Mouse (Mus musculus) gastrocnemius, postnatal 25 days (tissue): ENCODE results near the gene Rasgrf1. TPM values are rescaled to one million over a fixed set of nuclear protein-coding genes. Genes with fewer than 3 reads are reported as not detected.
A peak's percentile ranks its signal among the peaks of the same experiment; 100 is the strongest.

Source experiments
- DNase-seq: peaks from one replicate; pipeline ENCODE4 v3.0.0; 2022
- total RNA-seq, 2 experiments: library from RNA; stranded (reverse); gene quantifications; 1 replicate in 1 of 2; 2 replicates in 1 of 2; pipeline ENCODE4 v1.2.3; 2021

Gene Rasgrf1
- total RNA-seq, 2 experiments from 2014 or later, result not detected

GRCm38 (mm10) chr9:89970271-89970670 is 60.6 kb downstream of the Rasgrf1 start:
- DNase-seq, result no peak

- DNase-seq, result no peak
Observed at GRCm38 (mm10) chr9:89970886-89971486, 61.3 kb downstream of the Rasgrf1 start.

GRCm38 (mm10) chr9:89972321-89972720 is 62.6 kb downstream of the Rasgrf1 start:
- no peak for DNase-seq

- DNase-seq, result no peak
Observed at GRCm38 (mm10) chr9:89973856-89974255, 64.1 kb downstream of the Rasgrf1 start.

- no peak for DNase-seq
Observed at GRCm38 (mm10) chr9:89974463-89974931, 64.8 kb downstream of the Rasgrf1 start.

- DNase-seq, result no peak
Observed at GRCm38 (mm10) chr9:89976366-89976940, 66.7 kb downstream of the Rasgrf1 start.

GRCm38 (mm10) chr9:89979248-89979647 is 69.5 kb downstream of the Rasgrf1 start:
- no peak for DNase-seq

- no peak for DNase-seq
Observed at GRCm38 (mm10) chr9:89982256-89982655, 72.5 kb downstream of the Rasgrf1 start.

GRCm38 (mm10) chr9:89988053-89988452 is 78.3 kb downstream of the Rasgrf1 start:
- DNase-seq, result no peak

GRCm38 (mm10) chr9:89988811-89989528 is 79.3 kb downstream of the Rasgrf1 start:
- DNase-seq, result no peak

- DNase-seq, result no peak
Observed at GRCm38 (mm10) chr9:90006432-90006831, 96.7 kb downstream of the Rasgrf1 start.

GRCm38 (mm10) chr9:90007094-90007493 is 97.4 kb downstream of the Rasgrf1 start:
- DNase-seq, result no peak

GRCm38 (mm10) chr9:90008138-90008537 is 98.4 kb downstream of the Rasgrf1 start:
- no peak for DNase-seq

- DNase-seq, result no peak
Observed at GRCm38 (mm10) chr9:90011849-90012248, 102.1 kb downstream of the Rasgrf1 start.

GRCm38 (mm10) chr9:90014649-90015048 is 104.9 kb downstream of the Rasgrf1 start:
- DNase-seq, result no peak

GRCm38 (mm10) chr9:90016204-90016603 is 106.5 kb downstream of the Rasgrf1 start:
- no peak for DNase-seq

GRCm38 (mm10) chr9:90020866-90021265 is 111.2 kb downstream of the Rasgrf1 start:
- no peak for DNase-seq

GRCm38 (mm10) chr9:90021442-90021841 is 111.7 kb downstream of the Rasgrf1 start:
- DNase-seq, result no peak

GRCm38 (mm10) chr9:90027709-90028108 is 118.0 kb downstream of the Rasgrf1 start:
- no peak for DNase-seq

- DNase-seq, result peak; percentile 37
Observed at GRCm38 (mm10) chr9:90033922-90034321, 124.2 kb downstream of the Rasgrf1 start.

GRCm38 (mm10) chr9:90035168-90035567 is 125.5 kb downstream of the Rasgrf1 start:
- no peak for DNase-seq

GRCm38 (mm10) chr9:90035794-90036193 is 126.1 kb downstream of the Rasgrf1 start:
- no peak for DNase-seq

GRCm38 (mm10) chr9:90036313-90036712 is 126.6 kb downstream of the Rasgrf1 start:
- no peak for DNase-seq
